Mouse (Mus musculus) small intestine, adult 2 months (tissue): ENCODE measurements around the gene Prrc2b. TPM values are rescaled to one million over a fixed set of nuclear protein-coding genes. Genes with fewer than 3 reads are reported as not detected.

Experiments
- H3K27ac ChIP-seq: fragments of 200-500 bp; 2 replicates; pipeline ENCODE4 v1.5.1; 2012; ENCODE audit warnings: low read depth, low read length, control low read depth, inconsistent platforms; ENCODE audit not compliant: insufficient read depth
- H3K27me3 ChIP-seq: fragments of 200-500 bp; 2 replicates; pipeline ENCODE4 v1.6.1; 2012; ENCODE audit warnings: mild to moderate bottlenecking, moderate library complexity, low read length, inconsistent platforms; ENCODE audit not compliant: control insufficient read depth, insufficient read depth
- H3K36me3 ChIP-seq: fragments of 200-500 bp; 2 replicates; pipeline ENCODE4 v1.6.1; 2012; ENCODE audit warnings: mild to moderate bottlenecking, low read length, control low read depth, inconsistent platforms; ENCODE audit not compliant: control insufficient read depth, insufficient read depth
- H3K4me1 ChIP-seq: fragments of 200-500 bp; 2 replicates; pipeline ENCODE4 v1.6.1; 2012; ENCODE audit warnings: low read length, inconsistent platforms, mixed read lengths; ENCODE audit not compliant: control insufficient read depth, insufficient read depth, insufficient read length
- H3K4me3 ChIP-seq: fragments of 200-500 bp; 2 replicates; pipeline ENCODE4 v1.5.1; 2012; ENCODE audit warnings: low read depth, mild to moderate bottlenecking, control low read depth, inconsistent platforms, low read length, moderate library complexity
- CTCF ChIP-seq: fragments of 200-500 bp; IDR thresholded peaks from 2 replicates; pipeline ENCODE4 v1.5.1; 2012; ENCODE audit warnings: low read depth, mild to moderate bottlenecking, control low read depth, inconsistent platforms, low read length, moderate library complexity, mixed read lengths; ENCODE audit not compliant: insufficient replicate concordance, insufficient read length; ENCODE audit errors: extremely low read depth
- POLR2A ChIP-seq: fragments of 200-500 bp; IDR thresholded peaks from 2 replicates; pipeline ENCODE4 v1.6.1; 2012; ENCODE audit warnings: low read depth, mild to moderate bottlenecking, control low read depth, inconsistent platforms, low read length, moderate library complexity
- WGBS: fragments of 180-500 bp; shearing (Covaris S2); methylation state at CpG from one replicate; pipeline ENCODE4 v1.1.7; 2018; 5-methylcytosine and 5-hydroxymethylcytosine counted together
- polyA plus RNA-seq: library from polyadenylated mRNA; depleted of rRNA; stranded (reverse); fragments of >200 nt; gene quantifications from 2 replicates; pipeline ENCODE4 v1.2.3, GENCODE M21; 2012

Prrc2b gene
- polyA plus RNA-seq, 1 experiment = 23.4 TPM

DNA sequence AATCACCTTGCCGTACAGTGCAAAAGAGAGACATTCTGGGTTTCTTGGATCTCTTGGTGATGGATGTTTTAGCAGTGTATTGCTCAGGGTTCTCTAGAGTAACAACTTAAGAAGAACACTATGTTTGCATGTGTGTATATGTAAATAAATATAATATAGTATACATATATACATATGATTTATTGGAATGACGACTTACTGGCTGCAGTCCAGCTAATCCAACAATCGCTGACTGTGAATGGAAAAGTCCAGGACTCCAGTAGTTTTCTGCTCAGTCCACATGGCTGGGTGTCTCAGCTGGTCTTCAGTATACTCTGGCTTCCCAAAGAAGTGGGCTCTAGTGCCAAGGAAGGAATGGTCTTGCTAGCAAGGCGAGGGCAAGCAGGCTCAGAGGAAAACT, 86.7 kb downstream of the Prrc2b start:
- 10% methylated on average over 4 of the region's 4 CpGs for WGBS
- H3K27me3 ChIP-seq = no peaks in the 10 kb centered on the region
- no peak overlapping the region for H3K4me3 ChIP-seq
- peaks cover 6% of the 10 kb centered on the region; the same call in 1 of the 2 replicates for H3K4me1 ChIP-seq
- TF ChIP-seq CTCF = no peak
- peaks cover 4% of the 10 kb centered on the region; the same call in 1 of the 2 replicates for H3K36me3 ChIP-seq
- H3K27ac ChIP-seq = no peak overlapping the region

DNA sequence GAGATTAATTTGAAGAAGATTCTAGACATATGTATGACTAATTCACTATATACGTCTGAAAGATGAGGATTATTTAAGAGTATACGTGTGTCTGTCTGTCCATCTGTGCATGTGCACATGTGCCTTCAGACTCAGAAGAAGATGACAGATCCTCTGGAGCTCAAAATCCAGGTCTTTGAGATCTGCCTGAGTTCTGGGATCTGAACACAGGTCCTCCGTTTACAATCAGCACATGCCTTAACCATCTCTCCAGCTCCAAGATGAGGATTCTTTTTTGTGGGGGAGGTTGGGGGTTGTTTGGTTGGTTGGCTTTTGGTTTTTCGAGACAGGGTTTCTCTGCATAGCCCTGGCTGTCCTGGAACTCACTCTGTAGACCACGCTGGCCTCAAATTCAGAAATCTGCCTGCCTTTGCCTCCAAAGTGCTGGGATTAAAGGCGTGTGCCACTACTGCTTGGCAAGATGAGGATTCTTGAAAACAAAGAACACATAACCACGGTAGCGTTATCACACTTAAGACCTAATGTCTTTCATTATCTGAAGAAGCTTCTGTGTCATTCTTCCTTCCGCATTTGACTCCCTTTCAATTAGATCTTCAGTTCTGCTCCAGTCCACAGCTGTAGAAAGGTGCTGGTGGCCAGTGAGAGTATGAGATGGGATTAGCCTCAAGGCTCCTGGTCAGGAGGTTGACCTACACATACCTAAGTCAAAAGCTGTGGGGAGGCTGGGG, 88.0 kb downstream of the Prrc2b start:
- TF ChIP-seq POLR2A (no peak), CTCF (no peak)

DNA sequence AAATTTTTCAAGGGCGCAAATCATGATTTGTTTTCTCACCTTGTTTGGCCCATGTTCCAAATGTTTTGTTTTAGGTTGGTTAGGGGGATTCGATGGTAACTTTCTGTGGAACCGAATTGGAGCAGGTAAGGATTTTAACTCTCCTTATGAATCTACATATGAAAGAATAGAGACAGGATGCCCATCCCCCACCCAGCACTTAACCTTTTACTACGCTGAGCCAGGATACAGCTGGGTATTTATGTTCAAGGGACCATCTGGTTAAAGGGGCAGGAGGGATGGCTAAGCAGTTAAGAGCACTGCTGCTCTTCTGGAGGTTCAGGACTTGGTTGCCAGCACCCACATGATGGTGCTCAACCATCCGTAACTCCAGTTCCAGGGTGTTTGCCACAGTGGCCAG, 89.7 kb downstream of the Prrc2b start:
- Histone ChIP-seq H3K4me3 (no peak overlapping the region), H3K36me3 (peaks cover 17% of the 10 kb centered on the region), H3K27ac (no peak overlapping the region), H3K4me1 (peaks cover 1% of the 10 kb centered on the region; the same call in 1 of the 2 replicates), H3K27me3 (no peaks in the 10 kb centered on the region)
- no peak for TF ChIP-seq CTCF
- TF ChIP-seq POLR2A = no peak
- WGBS = 85% methylated on average over 5 of the region's 5 CpGs

More for the DNA sequence above, 88.0 kb downstream of the Prrc2b start:
- H3K4me3 ChIP-seq = no peak overlapping the region
- peaks cover 6% of the 10 kb centered on the region for H3K36me3 ChIP-seq
- no peak overlapping the region for H3K27ac ChIP-seq
- H3K27me3 ChIP-seq = no peaks in the 10 kb centered on the region
- 94% methylated on average over 9 of the region's 9 CpGs for WGBS
- H3K4me1 ChIP-seq = peaks cover 6% of the 10 kb centered on the region; the same call in 1 of the 2 replicates

DNA sequence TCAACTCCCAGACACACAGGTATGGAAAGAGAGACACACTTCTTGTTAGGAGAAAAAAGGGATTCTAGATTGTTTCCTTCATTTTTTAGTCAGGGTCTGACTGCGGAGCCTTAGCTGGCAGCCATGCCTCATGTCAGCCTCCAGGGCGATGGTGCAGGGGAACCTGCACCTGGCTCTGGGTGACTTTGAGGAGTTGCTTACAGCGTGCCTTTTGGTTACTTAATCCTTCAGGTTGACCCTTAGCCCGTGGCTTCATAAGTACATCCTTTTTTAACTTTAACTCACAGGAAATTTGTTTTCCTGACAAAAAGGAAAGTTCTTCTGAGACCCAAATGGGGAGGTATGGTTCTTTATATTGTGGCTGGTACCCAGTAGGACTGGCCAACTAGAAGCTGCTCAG, 92.1 kb downstream of the Prrc2b start:
- TF ChIP-seq POLR2A = no peak
- TF ChIP-seq CTCF = no peak
- Histone ChIP-seq H3K4me1 (no peaks in the 10 kb centered on the region), H3K36me3 (peaks cover 20% of the 10 kb centered on the region), H3K4me3 (no peak overlapping the region), H3K27me3 (no peaks in the 10 kb centered on the region), H3K27ac (no peak overlapping the region)
- WGBS = 86% methylated on average over 4 of the region's 4 CpGs

DNA sequence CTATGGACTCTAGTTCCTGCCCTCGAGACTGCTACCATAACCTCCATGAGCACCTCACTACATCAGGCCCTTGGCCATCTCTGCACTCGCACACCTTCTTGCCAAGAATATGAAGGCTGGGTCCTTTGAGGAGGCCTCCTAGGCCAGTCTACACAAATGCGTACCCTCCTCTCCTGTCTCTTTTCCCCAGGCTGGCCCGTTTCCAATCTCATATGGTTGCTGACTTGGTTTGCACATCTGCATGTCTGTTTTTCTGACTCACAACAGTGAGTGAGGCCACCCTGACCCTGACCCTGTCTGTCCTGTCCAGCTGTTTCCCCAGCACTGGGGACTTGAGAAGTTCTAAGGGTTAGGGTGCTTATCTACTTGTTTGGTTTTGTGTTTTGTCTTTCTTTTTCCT, 95.9 kb downstream of the Prrc2b start:
- no peaks in the 10 kb centered on the region for H3K4me1 ChIP-seq
- WGBS = 84% methylated on average over 4 of the region's 4 CpGs
- peaks cover 28% of the 10 kb centered on the region for H3K36me3 ChIP-seq
- no peak overlapping the region for H3K4me3 ChIP-seq
- H3K27me3 ChIP-seq = no peaks in the 10 kb centered on the region
- no peak overlapping the region for H3K27ac ChIP-seq
- TF ChIP-seq CTCF = no peak
- TF ChIP-seq POLR2A = no peak

DNA sequence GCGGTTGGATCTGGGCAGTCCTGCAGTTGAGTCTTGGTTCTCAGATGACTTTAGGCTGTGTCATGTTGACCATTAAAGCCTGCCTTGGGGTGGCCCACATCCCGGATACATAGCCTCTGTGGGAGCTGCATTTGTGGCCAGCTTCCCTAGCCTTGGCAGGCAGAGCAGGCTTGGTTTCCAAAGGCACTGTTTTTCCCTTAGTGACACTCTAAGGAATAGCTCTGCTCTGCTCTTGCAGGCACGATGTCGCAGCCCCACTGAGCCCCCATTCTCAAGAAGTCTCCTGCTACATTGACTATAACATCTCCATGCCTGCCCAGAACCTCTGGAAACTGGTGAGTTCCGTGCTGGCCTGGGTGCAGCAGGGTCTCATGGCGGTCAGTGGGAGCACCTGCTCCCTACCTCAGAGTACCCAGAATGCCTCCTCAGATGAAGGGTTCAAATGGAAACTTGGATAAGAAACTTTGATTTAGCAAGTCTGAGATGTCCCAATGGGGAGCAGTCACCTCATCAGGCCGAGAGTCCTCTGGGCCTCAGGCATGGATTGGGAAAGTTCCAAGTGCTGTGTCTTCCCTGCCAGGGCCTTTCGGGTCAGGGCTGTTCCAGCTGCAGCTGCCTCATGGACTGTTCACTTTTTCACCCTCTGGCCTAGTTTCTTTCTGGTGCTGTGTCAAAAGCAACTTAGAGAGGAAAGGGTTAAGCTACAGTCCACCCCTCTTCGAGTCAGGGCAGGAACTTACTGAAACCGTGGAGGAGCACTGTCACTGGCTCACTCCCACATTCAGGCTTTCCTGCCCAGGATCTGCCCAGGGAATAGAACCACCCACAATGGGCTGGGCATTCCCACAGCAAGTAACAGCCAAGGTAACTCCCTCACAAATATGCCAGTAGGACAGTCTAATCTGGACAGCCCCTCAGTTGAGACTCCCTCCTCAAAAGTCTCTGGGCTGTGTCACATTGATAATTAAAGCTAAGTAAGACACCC, 97.8 kb downstream of the Prrc2b start:
- Histone ChIP-seq H3K27me3 (no peaks in the 10 kb centered on the region), H3K36me3 (peaks cover 40% of the 10 kb centered on the region; the same call in 1 of the 2 replicates), H3K4me1 (no peaks in the 10 kb centered on the region), H3K27ac (no peak overlapping the region), H3K4me3 (no peak overlapping the region)
- TF ChIP-seq POLR2A (no peak), CTCF (no peak)
- 80% methylated on average over 10 of the region's 10 CpGs for WGBS
